Mouse (Mus musculus) left cerebral cortex, adult 8-10 months (tissue): ENCODE measurements around the gene 4930505A04Rik. TPM values are rescaled to one million over a fixed set of nuclear protein-coding genes. Genes with fewer than 3 reads are reported as not detected.

Experiments
- total RNA-seq, 4 experiments: library from RNA; stranded (reverse); gene quantifications; 2 replicates each; pipeline ENCODE4 v1.2.4; 2022

4930505A04Rik gene
- total RNA-seq, 4 experiments from 2014 or later, result 0.38 to 1.4 (median 0.64) TPM; not detected in 1

Other genes with a start within 250 kb of the 4930505A04Rik start
- 100 to 1,000 TPM; 544 to 579 (median 556) TPM for gene Sptbn1, start 203.7 kb downstream of the 4930505A04Rik start, total RNA-seq
- gene Acyp2, start 177.8 kb upstream of the 4930505A04Rik start, total RNA-seq, result 10 to 100 TPM; 17.7 to 25.4 (median 22.8) TPM